Comparison of ENCODE assay signal across 8 mouse cellular contexts in genomic region chr11:116445596-116446307, GRCm38 (mm10). TPM values are rescaled to one million over a fixed set of nuclear protein-coding genes. Genes with fewer than 3 reads are reported as not detected.
DNase-seq lines count a peak whose midpoint lies in the region; ATAC-seq lines count a peak whose summit lies in the region.

No protein-coding gene starts in this region.

- ATAC-seq in hindbrain, embryonic 14.5 days (ENCODE audit: low FRiP score) = peak; percentile 74

- WGBS in hindbrain, embryonic 14.5 days = 34% methylated on average over 16 of the region's 16 CpGs

- H3K4me2 ChIP-seq in hindbrain, embryonic 14.5 days (replicated peaks) = 0 out of 2 replicates have a peak overlapping the region, but pooled peaks have one; percentile 6

- H3K27me3 ChIP-seq in hindbrain, embryonic 14.5 days (ENCODE audit: control insufficient read depth, insufficient read depth, low read length) = peaks cover 15% of the 10 kb centered on the region; the same call in 1 of the 2 replicates

- no peak overlapping the region for H3K9ac ChIP-seq in hindbrain, embryonic 14.5 days

- DNase-seq in Muller cell, postnatal 12 days (ENCODE audit: inconsistent ontology term) = peak; percentile 96
- peak; percentile 97 to 99 for DNase-seq in cerebellum, postnatal 10 days
- peak; percentile 95 to 96 for DNase-seq in frontal cortex, postnatal 25 days (ENCODE audit: low spot score in 2 of 2)
- peak; percentile 95 for DNase-seq in hindbrain, embryonic 14.5 days (ENCODE audit: low spot score)
- peak; percentile 98 to 100 for DNase-seq in layer of hippocampus, postnatal 25 days (ENCODE audit: extremely low spot score in 1 of 2, low spot score in 1 of 2)
- DNase-seq in lung, postnatal 14 days = peak; percentile 97
- peak; percentile 97 for DNase-seq in retina, embryonic 14.5 days (ENCODE audit: low spot score)
- DNase-seq in thymus, postnatal 36 days = peak; percentile 88 to 92

- no peaks in the 10 kb centered on the region; the same call in 1 of the 2 replicates for H3K4me1 ChIP-seq in hindbrain, embryonic 14.5 days (replicated peaks; ENCODE audit: control insufficient read depth, insufficient read depth, low read length)

- no peak overlapping the region for H3K4me3 ChIP-seq in hindbrain, embryonic 14.5 days (replicated peaks; ENCODE audit: low read length)

- no peaks in the 10 kb centered on the region; the same call in 1 of the 2 replicates for H3K9me3 ChIP-seq in hindbrain, embryonic 14.5 days (ENCODE audit: control insufficient read depth, low read length)

- no peaks in the 10 kb centered on the region for H3K36me3 ChIP-seq in hindbrain, embryonic 14.5 days (replicated peaks; ENCODE audit: control insufficient read depth, insufficient read depth)

- no peak overlapping the region for H3K27ac ChIP-seq in hindbrain, embryonic 14.5 days

RNA-seq across cellular contexts. Expression of gene Ubald2, which starts 11.9 kb away (rescaled TPM):
- polyA plus RNA-seq in hindbrain, embryonic 14.5 days (2014; fragmentation: Nextera tagmentation; extraction: Ambion mirVana) = 61.4 and 67.6 TPM in 2 replicates
- 10 to 100 TPM; 37.0 to 38.3 TPM for total RNA-seq in layer of hippocampus, postnatal 25 days (2021)

RNA-seq across cellular contexts. Expression of gene Qrich2, which starts 20.3 kb away (rescaled TPM):
- 0.09 TPM in 1 of 2 replicates, not detected in the other for polyA plus RNA-seq in hindbrain, embryonic 14.5 days (2014; fragmentation: Nextera tagmentation; extraction: Ambion mirVana)
- total RNA-seq in layer of hippocampus, postnatal 25 days (2021) = not detected

RNA-seq across cellular contexts. Expression of gene Rnf157, which starts 32.9 kb away (rescaled TPM):
- polyA plus RNA-seq in hindbrain, embryonic 14.5 days (2014; fragmentation: Nextera tagmentation; extraction: Ambion mirVana) = 68.5 and 75.5 TPM in 2 replicates
- 100 to 1,000 TPM; 241 to 258 TPM for total RNA-seq in layer of hippocampus, postnatal 25 days (2021)

RNA-seq across cellular contexts. Expression of gene Prpsap1, which starts 48.2 kb away (rescaled TPM):
- polyA plus RNA-seq in hindbrain, embryonic 14.5 days (2014; fragmentation: Nextera tagmentation; extraction: Ambion mirVana) = 162 and 173 TPM in 2 replicates
- 10 to 100 TPM; 76.4 to 88.4 TPM for total RNA-seq in layer of hippocampus, postnatal 25 days (2021)
